Mouse (Mus musculus): ENCODE measurements around the gene Gm49387.

DNA sequence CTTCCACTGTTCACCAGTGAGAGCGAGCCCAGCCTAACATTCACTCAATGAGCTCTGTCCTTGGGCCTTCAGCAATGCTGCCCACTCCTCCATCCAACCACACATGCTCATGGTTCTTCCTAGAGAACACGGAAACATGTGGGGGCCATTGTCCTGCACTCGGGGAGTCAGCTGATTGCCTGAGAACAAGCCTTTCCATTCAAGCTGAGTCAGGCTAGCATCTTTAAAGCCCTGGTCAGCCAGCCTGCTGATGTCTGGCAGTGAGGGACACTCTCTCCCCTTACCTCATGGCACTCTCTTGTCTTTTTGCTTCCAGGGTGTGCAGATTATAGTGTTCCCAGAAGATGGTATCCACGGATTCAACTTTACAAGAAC is 24.9 kb upstream of the Gm49387 start:
- TF ChIP-seq CTCF (IDR thresholded peaks at IDR 0.05) (no peak), EP300 (IDR thresholded peaks at IDR 0.05) (no peak)

Data from lung, postnatal 0 days (tissue).